In the genomic region with DNA sequence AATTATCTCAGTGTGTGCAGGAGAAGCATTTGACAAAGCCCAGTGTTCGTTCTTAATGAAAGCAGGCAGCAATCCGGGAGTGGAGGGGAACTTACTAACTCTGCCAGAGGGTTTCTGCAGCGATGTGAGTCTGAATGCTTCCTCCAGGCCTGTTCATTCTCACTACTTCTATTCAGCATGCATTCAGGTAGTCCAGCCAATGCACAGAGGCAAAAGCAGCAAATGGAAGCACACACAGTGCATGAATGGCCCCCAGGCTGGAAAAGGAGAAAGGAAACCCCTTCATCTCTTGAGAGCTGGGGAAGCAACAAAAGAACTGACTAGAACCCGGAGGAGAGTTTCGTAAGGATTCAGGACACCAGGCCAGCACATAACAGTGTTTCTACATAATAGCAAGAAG, we compare ENCODE assay signal across 32 mouse cellular contexts.
A peak's percentile ranks its signal among the peaks of the same experiment; 100 is the strongest.
DNase-seq lines count a peak whose midpoint lies in the region; ATAC-seq and TF ChIP-seq lines count a peak whose summit lies in the region.
"Had no signal": no experiment of that assay in that cellular context is flagged by ENCODE, and none has a peak within 500 bp of the region (broad histone marks: within the 10 kb centered on the region; RNA-seq: fewer than 3 reads in every experiment).

No protein-coding gene starts in this region.

- no peaks in the 10 kb centered on the region for H3K9me3 ChIP-seq in hindbrain, embryonic 13.5 days
- H3K9me3 ChIP-seq in hindbrain, embryonic 10.5 days, result no peaks in the 10 kb centered on the region
- H3K9me3 ChIP-seq in forebrain, embryonic 12.5 days, result no peaks in the 10 kb centered on the region
- H3K9me3 ChIP-seq in forebrain, embryonic 15.5 days, result no peaks in the 10 kb centered on the region
- H3K9me3 ChIP-seq: embryonic facial prominence, embryonic 10.5 days; embryonic facial prominence, embryonic 13.5 days; G1E; heart, embryonic 12.5 days; heart, embryonic 15.5 days; hindbrain, embryonic 12.5 days; intestine, embryonic 15.5 days had no signal

- WGBS in hindbrain, embryonic 13.5 days, result 37% methylated on average over 5 of the region's 5 CpGs
- WGBS in hindbrain, embryonic 10.5 days, result 67% methylated on average over 5 of the region's 5 CpGs
- WGBS in forebrain, embryonic 12.5 days, result 34% methylated on average over 5 of the region's 5 CpGs
- 20% methylated on average over 5 of the region's 5 CpGs for WGBS in forebrain, embryonic 15.5 days

- no peak overlapping the region for H3K9ac ChIP-seq in hindbrain, embryonic 13.5 days
- H3K9ac ChIP-seq in forebrain, embryonic 12.5 days, result no peak overlapping the region
- H3K9ac ChIP-seq in forebrain, embryonic 15.5 days (replicated peaks), result no peak overlapping the region
- H3K9ac ChIP-seq: embryonic facial prominence, embryonic 13.5 days; heart, embryonic 12.5 days; heart, embryonic 15.5 days; hindbrain, embryonic 12.5 days; intestine, embryonic 15.5 days had no signal

- no peak for TF ChIP-seq POLR2A in brain, embryonic 14.5 days (IDR thresholded peaks at IDR 0.05; ENCODE audit: borderline replicate concordance, extremely low read depth, insufficient read depth, insufficient read length, poor library complexity, severe bottlenecking)

- H3K36me3 ChIP-seq in hindbrain, embryonic 13.5 days, result no peaks in the 10 kb centered on the region
- no peaks in the 10 kb centered on the region for H3K36me3 ChIP-seq in hindbrain, embryonic 10.5 days
- H3K36me3 ChIP-seq in forebrain, embryonic 12.5 days (replicated peaks), result no peaks in the 10 kb centered on the region
- H3K36me3 ChIP-seq in forebrain, embryonic 15.5 days, result no peaks in the 10 kb centered on the region
- H3K36me3 ChIP-seq: embryonic facial prominence, embryonic 10.5 days; embryonic facial prominence, embryonic 13.5 days; heart, embryonic 12.5 days; heart, embryonic 15.5 days; hindbrain, embryonic 12.5 days; intestine, embryonic 15.5 days had no signal

- TF ChIP-seq CTCF in brain, embryonic 14.5 days (IDR thresholded peaks at IDR 0.05; ENCODE audit: borderline replicate concordance, extremely low read depth, insufficient read depth, insufficient read length), result no peak

- no peaks in the 10 kb centered on the region for H3K27me3 ChIP-seq in hindbrain, embryonic 13.5 days
- H3K27me3 ChIP-seq in hindbrain, embryonic 10.5 days (ENCODE audit: insufficient read depth, poor library complexity, severe bottlenecking), result no peaks in the 10 kb centered on the region
- no peaks in the 10 kb centered on the region for H3K27me3 ChIP-seq in forebrain, embryonic 12.5 days
- no peaks in the 10 kb centered on the region for H3K27me3 ChIP-seq in forebrain, embryonic 15.5 days
- H3K27me3 ChIP-seq: CH12.LX; embryonic facial prominence, embryonic 13.5 days; heart, embryonic 15.5 days; hindbrain, embryonic 12.5 days; intestine, embryonic 15.5 days; Patski had no signal

- no peak for ATAC-seq in hindbrain, embryonic 13.5 days (ENCODE audit: low FRiP score)
- no peak for ATAC-seq in forebrain, embryonic 12.5 days (ENCODE audit: low FRiP score)
- ATAC-seq in forebrain, embryonic 15.5 days (replicated peaks), result no peak
- ATAC-seq: intestine, embryonic 15.5 days; Patski had no signal

- no peak overlapping the region for H3K4me2 ChIP-seq in hindbrain, embryonic 13.5 days
- no peak overlapping the region for H3K4me2 ChIP-seq in forebrain, embryonic 12.5 days
- no peak overlapping the region for H3K4me2 ChIP-seq in forebrain, embryonic 15.5 days (replicated peaks)
- H3K4me2 ChIP-seq: embryonic facial prominence, embryonic 13.5 days; heart, embryonic 12.5 days; heart, embryonic 15.5 days; hindbrain, embryonic 12.5 days; intestine, embryonic 15.5 days had no signal

- H3K4me1 ChIP-seq in hindbrain, embryonic 13.5 days (replicated peaks), result peaks cover 27% of the 10 kb centered on the region
- H3K4me1 ChIP-seq in hindbrain, embryonic 10.5 days (replicated peaks), result peaks cover 21% of the 10 kb centered on the region
- H3K4me1 ChIP-seq in forebrain, embryonic 12.5 days, result peaks cover 17% of the 10 kb centered on the region; the same call in 1 of the 2 replicates
- peaks cover 12% of the 10 kb centered on the region; the same call in 1 of the 2 replicates for H3K4me1 ChIP-seq in forebrain, embryonic 15.5 days
- H3K4me1 ChIP-seq: embryonic facial prominence, embryonic 13.5 days; heart, embryonic 12.5 days; heart, embryonic 15.5 days; intestine, embryonic 15.5 days had no signal

- peak overlapping the region; percentile 40 for H3K27ac ChIP-seq in hindbrain, embryonic 13.5 days
- no peak overlapping the region for H3K27ac ChIP-seq in hindbrain, embryonic 10.5 days
- peak overlapping the region; percentile 43; the same call in 1 of the 2 replicates for H3K27ac ChIP-seq in forebrain, embryonic 12.5 days
- H3K27ac ChIP-seq in forebrain, embryonic 15.5 days (replicated peaks), result peak overlapping the region; percentile 43; the same call in 1 of the 2 replicates
- H3K27ac ChIP-seq: embryonic facial prominence, embryonic 10.5 days; embryonic facial prominence, embryonic 13.5 days; gastrocnemius, adult 2 months; heart, embryonic 15.5 days; hindbrain, embryonic 12.5 days; intestine, embryonic 15.5 days had no signal

- no peak overlapping the region for H3K4me3 ChIP-seq in hindbrain, embryonic 13.5 days
- H3K4me3 ChIP-seq in hindbrain, embryonic 10.5 days, result no peak overlapping the region
- H3K4me3 ChIP-seq in forebrain, embryonic 12.5 days (replicated peaks), result no peak overlapping the region
- H3K4me3 ChIP-seq in forebrain, embryonic 15.5 days, result no peak overlapping the region
- H3K4me3 ChIP-seq: embryonic facial prominence, embryonic 10.5 days; embryonic facial prominence, embryonic 13.5 days; erythroblast, embryonic 14.5 days; gastrocnemius, adult 2 months; heart, embryonic 12.5 days; heart, embryonic 15.5 days; hindbrain, embryonic 12.5 days; intestine, embryonic 15.5 days had no signal

- no peak for DNase-seq in hindbrain, embryonic 10.5 days (ENCODE audit: low spot score)
- peak; percentile 69 for DNase-seq in brain, embryonic 14.5 days (ENCODE audit: low read depth)
- no peak for DNase-seq in left cerebral cortex, adult 9 months (ENCODE audit: low spot score in 2 of 2)
- no peak for DNase-seq in right cerebral cortex, adult 18-20 months
- DNase-seq: adrenal gland, postnatal 10 days; adrenal gland, postnatal 36 days; B cell, adult 2 months; cerebellum, adult 11 months; cerebellum, adult 2 months; cerebellum, adult 9-11 months; cerebellum, postnatal 25 days; embryo, embryonic 11 days; gastrocnemius, adult 2 months; gastrocnemius, postnatal 25 days; heart, adult 18-20 months; heart, postnatal 10 days; heart, postnatal 36 days; kidney, adult 11 months; kidney, adult 8-10 months had no signal
